Mouse (Mus musculus) brown adipose tissue, adult 24 weeks (tissue): ENCODE measurements around the gene Adgrl2. TPM values are rescaled to one million over a fixed set of nuclear protein-coding genes. Genes with fewer than 3 reads are reported as not detected.
A peak's percentile ranks its signal among the peaks of the same experiment; 100 is the strongest.

ENCODE experiments used
- H3K27ac ChIP-seq: fragments of 200-500 bp; replicated peaks from 2 replicates; pipeline ENCODE4 v1.5.1; 2012; ENCODE audit warnings: low read depth, mild to moderate bottlenecking, low read length
- H3K4me1 ChIP-seq: fragments of 200-500 bp; 2 replicates; pipeline ENCODE4 v1.6.1; 2012; ENCODE audit warnings: low read length, mixed read lengths; ENCODE audit not compliant: control insufficient read depth, insufficient read depth, insufficient read length
- H3K4me3 ChIP-seq: fragments of 200-500 bp; 2 replicates; pipeline ENCODE4 v1.5.1; 2012; ENCODE audit warnings: low read depth, mild to moderate bottlenecking, low read length, moderate library complexity; ENCODE audit not compliant: insufficient read depth
- polyA plus RNA-seq: library from polyadenylated mRNA; stranded (reverse); fragments of >200 nt; gene quantifications from 2 replicates; pipeline ENCODE4 v1.2.4, GENCODE M21; 2012; ENCODE audit not compliant: missing spikeins, insufficient read depth, insufficient read length

The Adgrl2 gene
- polyA plus RNA-seq, 1 experiment: 5.0 TPM

GRCm38 (mm10) chr3:148986894-148987590 is 3.3 kb downstream of the Adgrl2 start:
- Histone ChIP-seq H3K4me3 (peak overlapping the region; percentile 71), H3K27ac (peak overlapping the region; percentile 46), H3K4me1 (peaks cover 2% of the 10 kb centered on the region; the same call in 1 of the 2 replicates)

GRCm38 (mm10) chr3:148986296-148986893 is 4.0 kb downstream of the Adgrl2 start:
- peaks cover 5% of the 10 kb centered on the region; the same call in 1 of the 2 replicates for H3K4me1 ChIP-seq
- H3K27ac ChIP-seq: peak overlapping the region; percentile 46
- peak overlapping the region; percentile 71 for H3K4me3 ChIP-seq

- H3K27ac ChIP-seq: peak overlapping the region; percentile 1; the same call in 1 of the 2 replicates
- H3K4me1 ChIP-seq: peaks cover 11% of the 10 kb centered on the region; the same call in 1 of the 2 replicates
Measured at GRCm38 (mm10) chr3:148984326-148984725, 6.0 kb downstream of the Adgrl2 start.

GRCm38 (mm10) chr3:148982370-148982769 is 8.0 kb downstream of the Adgrl2 start:
- peak overlapping the region; percentile 36; the same call in 1 of the 2 replicates for H3K27ac ChIP-seq
- H3K4me3 ChIP-seq: no peak overlapping the region
- H3K4me1 ChIP-seq: peaks cover 15% of the 10 kb centered on the region; the same call in 1 of the 2 replicates

More at GRCm38 (mm10) chr3:148984326-148984725, 6.0 kb downstream of the Adgrl2 start:
- no peak overlapping the region; the same call in 1 of the 2 replicates for H3K4me3 ChIP-seq

GRCm38 (mm10) chr3:148981776-148982175 is 8.6 kb downstream of the Adgrl2 start:
- no peak overlapping the region for H3K4me3 ChIP-seq
- peaks cover 18% of the 10 kb centered on the region for H3K4me1 ChIP-seq
- H3K27ac ChIP-seq: peak overlapping the region; percentile 64

- Histone ChIP-seq H3K4me1 (peaks cover 16% of the 10 kb centered on the region), H3K27ac (peak overlapping the region; percentile 34), H3K4me3 (no peak overlapping the region)
Measured at GRCm38 (mm10) chr3:148978541-148978940, 11.8 kb downstream of the Adgrl2 start.

GRCm38 (mm10) chr3:148977838-148978237 is 12.5 kb downstream of the Adgrl2 start:
- Histone ChIP-seq H3K4me1 (peaks cover 19% of the 10 kb centered on the region), H3K27ac (peak overlapping the region; percentile 59; the same call in 1 of the 2 replicates), H3K4me3 (peak overlapping the region; percentile 23; the same call in 1 of the 2 replicates)

- Histone ChIP-seq H3K4me1 (peaks cover 19% of the 10 kb centered on the region), H3K27ac (no peak overlapping the region), H3K4me3 (peak overlapping the region; percentile 41; the same call in 1 of the 2 replicates)
Measured at GRCm38 (mm10) chr3:148977124-148977529, 13.2 kb downstream of the Adgrl2 start.

- H3K4me1 ChIP-seq: peaks cover 19% of the 10 kb centered on the region
- H3K27ac ChIP-seq: no peak overlapping the region
- no peak overlapping the region for H3K4me3 ChIP-seq
Measured at GRCm38 (mm10) chr3:148971893-148972596, 18.3 kb downstream of the Adgrl2 start.

GRCm38 (mm10) chr3:148964991-148965605 is 25.3 kb downstream of the Adgrl2 start:
- Histone ChIP-seq H3K4me3 (no peak overlapping the region), H3K27ac (no peak overlapping the region)

GRCm38 (mm10) chr3:148963381-148964044 is 26.8 kb downstream of the Adgrl2 start:
- Histone ChIP-seq H3K4me3 (no peak overlapping the region), H3K4me1 (peaks cover 24% of the 10 kb centered on the region; the same call in 1 of the 2 replicates), H3K27ac (no peak overlapping the region)

More at GRCm38 (mm10) chr3:148964991-148965605, 25.3 kb downstream of the Adgrl2 start:
- peaks cover 24% of the 10 kb centered on the region for H3K4me1 ChIP-seq

GRCm38 (mm10) chr3:148961611-148962010 is 28.7 kb downstream of the Adgrl2 start:
- H3K4me1 ChIP-seq: peaks cover 27% of the 10 kb centered on the region; the same call in 1 of the 2 replicates
- H3K27ac ChIP-seq: no peak overlapping the region
- H3K4me3 ChIP-seq: no peak overlapping the region

- H3K4me3 ChIP-seq: no peak overlapping the region
- no peak overlapping the region for H3K27ac ChIP-seq
- H3K4me1 ChIP-seq: peaks cover 27% of the 10 kb centered on the region; the same call in 1 of the 2 replicates
Measured at GRCm38 (mm10) chr3:148960751-148961289, 29.5 kb downstream of the Adgrl2 start.

- no peak overlapping the region for H3K27ac ChIP-seq
- H3K4me3 ChIP-seq: no peak overlapping the region
- peaks cover 27% of the 10 kb centered on the region; the same call in 1 of the 2 replicates for H3K4me1 ChIP-seq
Measured at GRCm38 (mm10) chr3:148960215-148960614, 30.1 kb downstream of the Adgrl2 start.
